Mouse (Mus musculus): ENCODE results near the gene Rasal1. TPM values are rescaled to one million over a fixed set of nuclear protein-coding genes. Genes with fewer than 3 reads are reported as not detected.

Rasal1 gene
- polyA plus RNA-seq, 1 experiment from 2014 or later = 1.9 TPM

DNA sequence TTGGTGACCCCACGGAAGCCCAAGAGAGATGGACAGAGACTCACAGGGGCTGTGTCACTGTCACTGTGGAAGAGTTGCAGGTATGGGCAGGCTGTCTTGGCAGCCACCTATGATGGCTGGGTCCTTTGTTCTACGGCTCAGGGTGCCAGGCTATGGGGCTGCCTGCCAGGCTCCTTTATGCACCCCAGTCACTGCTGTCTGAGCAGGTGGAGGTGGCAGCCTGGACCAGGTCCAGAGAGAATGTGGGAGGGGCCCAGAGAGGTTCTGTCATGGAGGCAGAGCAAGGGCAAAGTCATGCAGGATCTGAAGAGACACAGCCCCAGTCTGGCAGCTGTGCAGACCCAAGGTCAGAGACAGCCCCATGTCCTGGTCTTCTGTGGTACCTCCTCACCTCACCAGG is 54.4 kb downstream of the Rasal1 start:
- no peak for ATAC-seq
- H3K27ac ChIP-seq (ENCODE audit: low read depth, low read length) = no peak overlapping the region
- 75% methylated on average over 2 of the region's 2 CpGs for WGBS
- no peak overlapping the region for H3K9ac ChIP-seq (ENCODE audit: low read depth, low read length)
- H3K27me3 ChIP-seq (replicated peaks; ENCODE audit: control insufficient read depth, insufficient read depth, low read length) = no peaks in the 10 kb centered on the region
- no peak overlapping the region for H3K4me3 ChIP-seq (ENCODE audit: low read length)
- no peaks in the 10 kb centered on the region for H3K36me3 ChIP-seq (ENCODE audit: control insufficient read depth, insufficient read depth, low read length)
- no peaks in the 10 kb centered on the region for H3K9me3 ChIP-seq (ENCODE audit: control insufficient read depth, low read length)
- H3K4me1 ChIP-seq (ENCODE audit: control insufficient read depth, insufficient read depth, low read depth, low read length) = peaks cover 58% of the 10 kb centered on the region
- no peak overlapping the region for H3K4me2 ChIP-seq (ENCODE audit: low read length)

DNA sequence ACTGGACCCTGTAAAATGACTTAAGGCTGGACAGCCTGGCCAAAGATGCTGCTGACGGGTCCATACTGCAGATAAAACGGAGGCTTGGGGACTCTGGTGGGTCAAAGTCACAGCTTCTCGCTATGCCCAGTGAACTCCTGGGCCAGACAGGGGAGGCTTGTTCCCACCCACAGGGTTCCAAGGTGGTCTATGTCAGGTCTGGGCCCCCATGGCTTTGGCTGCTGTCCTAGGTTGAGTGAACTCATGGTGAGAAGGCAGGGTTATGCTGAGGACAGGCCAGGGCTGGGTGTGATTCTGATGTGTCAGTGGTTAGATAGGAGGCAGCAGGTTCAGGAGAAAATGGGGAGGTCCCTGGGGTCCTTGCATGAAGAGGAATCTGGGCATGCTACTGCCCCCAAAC is 55.0 kb downstream of the Rasal1 start:
- Histone ChIP-seq H3K27ac (ENCODE audit: low read depth, low read length) (no peak overlapping the region), H3K9ac (ENCODE audit: low read depth, low read length) (no peak overlapping the region), H3K4me3 (ENCODE audit: low read length) (no peak overlapping the region), H3K9me3 (ENCODE audit: control insufficient read depth, low read length) (no peaks in the 10 kb centered on the region), H3K36me3 (ENCODE audit: control insufficient read depth, insufficient read depth, low read length) (no peaks in the 10 kb centered on the region), H3K4me1 (ENCODE audit: control insufficient read depth, insufficient read depth, low read depth, low read length) (peaks cover 59% of the 10 kb centered on the region), H3K4me2 (ENCODE audit: low read length) (no peak overlapping the region), H3K27me3 (replicated peaks; ENCODE audit: control insufficient read depth, insufficient read depth, low read length) (no peaks in the 10 kb centered on the region)
- 88% methylated on average over 3 of the region's 3 CpGs for WGBS
- no peak for ATAC-seq

DNA sequence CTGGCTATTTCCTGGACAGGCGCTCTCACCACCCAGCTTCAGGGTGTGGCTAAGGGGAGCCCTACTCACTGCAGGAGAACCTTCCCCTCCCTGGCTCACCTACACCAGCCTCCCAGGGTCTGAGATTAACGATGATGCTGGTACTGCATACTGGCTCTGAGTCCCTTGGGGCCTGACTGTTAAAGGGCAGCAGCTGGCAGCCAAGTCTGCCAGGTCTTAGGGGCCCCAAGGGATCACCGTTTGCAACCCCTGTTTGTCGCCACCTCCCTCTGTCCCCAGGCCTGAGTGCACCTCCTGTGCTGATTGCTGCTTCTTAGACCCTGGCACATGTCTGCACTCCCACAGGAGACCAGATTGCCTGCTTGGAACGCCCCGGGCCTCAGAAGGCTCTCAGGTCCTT is 55.8 kb downstream of the Rasal1 start:
- Histone ChIP-seq H3K4me2 (ENCODE audit: low read length) (no peak overlapping the region), H3K27ac (ENCODE audit: low read depth, low read length) (no peak overlapping the region), H3K4me3 (ENCODE audit: low read length) (no peak overlapping the region), H3K36me3 (ENCODE audit: control insufficient read depth, insufficient read depth, low read length) (no peaks in the 10 kb centered on the region), H3K9me3 (ENCODE audit: control insufficient read depth, low read length) (no peaks in the 10 kb centered on the region), H3K4me1 (ENCODE audit: control insufficient read depth, insufficient read depth, low read depth, low read length) (peaks cover 59% of the 10 kb centered on the region), H3K27me3 (replicated peaks; ENCODE audit: control insufficient read depth, insufficient read depth, low read length) (no peaks in the 10 kb centered on the region), H3K9ac (ENCODE audit: low read depth, low read length) (no peak overlapping the region)
- no peak for ATAC-seq
- WGBS = 40% methylated on average over 6 of the region's 6 CpGs

DNA sequence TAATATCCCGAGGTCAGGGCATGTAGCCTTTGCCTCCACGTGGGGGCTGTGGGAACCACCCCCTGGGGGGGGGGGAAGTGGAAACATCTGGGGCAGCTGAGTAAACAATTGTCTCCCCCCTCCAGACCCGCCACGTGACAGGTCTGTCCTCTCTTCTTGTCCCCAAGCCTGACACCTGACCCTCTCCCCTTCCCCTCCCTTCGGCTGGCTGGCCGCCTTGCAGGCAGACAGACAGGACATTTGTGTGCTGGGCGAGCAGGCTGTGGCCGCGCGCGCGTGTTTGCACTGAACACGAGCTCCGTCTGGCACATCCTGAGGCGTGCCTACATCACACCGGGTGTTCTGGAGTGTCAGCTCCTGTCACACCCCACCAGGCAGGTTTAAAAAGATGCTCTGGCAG is 57.9 kb downstream of the Rasal1 start:
- ATAC-seq = no peak

DNA sequence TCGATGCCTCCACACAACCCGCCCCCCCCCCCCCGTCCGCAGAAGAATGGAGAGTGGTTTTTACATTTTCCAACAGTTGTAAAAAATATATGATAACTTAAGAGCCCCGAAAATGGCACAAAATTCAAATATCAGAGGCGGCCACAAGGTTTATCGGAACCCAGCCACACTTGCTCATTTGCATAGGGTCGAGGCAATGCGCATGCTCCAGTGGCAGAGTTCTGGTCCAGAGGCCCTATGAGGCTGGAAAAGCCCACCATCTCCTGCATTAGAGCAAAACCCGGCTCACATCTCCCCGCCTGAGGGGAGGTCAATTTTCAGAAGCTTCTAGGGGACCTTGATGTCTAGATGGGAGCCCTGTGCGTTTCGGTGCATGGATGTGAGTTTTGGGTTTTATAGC is 58.4 kb downstream of the Rasal1 start:
- Histone ChIP-seq H3K27ac (ENCODE audit: low read depth, low read length) (no peak overlapping the region), H3K4me1 (ENCODE audit: control insufficient read depth, insufficient read depth, low read depth, low read length) (peaks cover 54% of the 10 kb centered on the region), H3K36me3 (ENCODE audit: control insufficient read depth, insufficient read depth, low read length) (no peaks in the 10 kb centered on the region), H3K9me3 (ENCODE audit: control insufficient read depth, low read length) (no peaks in the 10 kb centered on the region), H3K9ac (ENCODE audit: low read depth, low read length) (peak overlapping the region; percentile 44; the same call in 1 of the 2 replicates), H3K4me3 (ENCODE audit: low read length) (peak overlapping the region; percentile 28), H3K4me2 (ENCODE audit: low read length) (peak overlapping the region; percentile 56), H3K27me3 (replicated peaks; ENCODE audit: control insufficient read depth, insufficient read depth, low read length) (no peaks in the 10 kb centered on the region)
- WGBS = 27% methylated on average over 13 of the region's 13 CpGs
- ATAC-seq = no peak

More for the DNA sequence above, 57.9 kb downstream of the Rasal1 start:
- Histone ChIP-seq H3K4me2 (ENCODE audit: low read length) (peak overlapping the region; percentile 56), H3K36me3 (ENCODE audit: control insufficient read depth, insufficient read depth, low read length) (no peaks in the 10 kb centered on the region), H3K9me3 (ENCODE audit: control insufficient read depth, low read length) (no peaks in the 10 kb centered on the region), H3K27ac (ENCODE audit: low read depth, low read length) (no peak overlapping the region), H3K27me3 (replicated peaks; ENCODE audit: control insufficient read depth, insufficient read depth, low read length) (no peaks in the 10 kb centered on the region), H3K4me1 (ENCODE audit: control insufficient read depth, insufficient read depth, low read depth, low read length) (peaks cover 51% of the 10 kb centered on the region), H3K4me3 (ENCODE audit: low read length) (peak overlapping the region; percentile 28), H3K9ac (ENCODE audit: low read depth, low read length) (peak overlapping the region; percentile 44; the same call in 1 of the 2 replicates)
- 6% methylated on average over 16 of the region's 16 CpGs for WGBS

DNA sequence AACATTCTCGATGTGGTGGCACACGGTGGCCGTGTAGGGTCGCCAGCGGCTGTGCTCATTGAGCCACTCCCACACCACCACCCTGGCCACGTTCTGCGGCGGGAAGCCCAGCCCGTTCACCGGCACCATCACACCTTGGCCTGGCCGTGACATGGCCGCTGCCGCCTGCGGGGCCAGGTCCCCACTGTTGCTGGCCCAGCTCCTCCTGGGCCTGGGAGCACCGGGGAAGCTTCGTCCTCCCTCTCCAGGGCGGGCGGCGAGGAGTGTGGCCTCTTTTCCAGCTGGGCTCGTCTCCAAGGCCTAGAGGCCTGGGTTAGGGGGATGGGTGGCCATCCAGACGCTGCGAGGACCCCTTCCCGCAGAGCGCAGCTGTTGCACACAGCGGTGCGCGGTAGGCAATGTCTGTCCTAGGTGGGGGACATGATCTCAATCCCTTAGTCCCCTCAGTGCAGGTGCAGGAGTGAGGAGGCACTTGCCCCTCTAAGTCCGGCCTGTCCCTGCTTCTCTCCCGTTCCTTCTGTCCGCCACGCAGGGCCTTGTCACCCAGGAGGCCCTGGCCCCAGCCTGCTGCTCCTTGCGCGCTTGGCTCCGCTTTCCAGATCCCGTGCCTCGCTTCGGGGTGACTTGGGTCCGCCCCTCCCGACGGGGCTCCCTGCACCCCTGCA is 61.7 kb downstream of the Rasal1 start:
- Histone ChIP-seq H3K27me3 (replicated peaks; ENCODE audit: control insufficient read depth, insufficient read depth, low read length) (0 out of 2 replicates have a peak, but pooled peaks cover 2% of the 10 kb centered on the region), H3K4me2 (ENCODE audit: low read length) (peak overlapping the region; percentile 82), H3K4me3 (ENCODE audit: low read length) (peak overlapping the region; percentile 57), H3K27ac (ENCODE audit: low read depth, low read length) (peak overlapping the region; percentile 76), H3K9ac (ENCODE audit: low read depth, low read length) (peak overlapping the region; percentile 92), H3K36me3 (ENCODE audit: control insufficient read depth, insufficient read depth, low read length) (no peaks in the 10 kb centered on the region), H3K4me1 (ENCODE audit: control insufficient read depth, insufficient read depth, low read depth, low read length) (peaks cover 47% of the 10 kb centered on the region), H3K9me3 (ENCODE audit: control insufficient read depth, low read length) (no peaks in the 10 kb centered on the region)
- WGBS = 1% methylated on average over 40 of the region's 40 CpGs
- peak; percentile 48 for ATAC-seq

DNA sequence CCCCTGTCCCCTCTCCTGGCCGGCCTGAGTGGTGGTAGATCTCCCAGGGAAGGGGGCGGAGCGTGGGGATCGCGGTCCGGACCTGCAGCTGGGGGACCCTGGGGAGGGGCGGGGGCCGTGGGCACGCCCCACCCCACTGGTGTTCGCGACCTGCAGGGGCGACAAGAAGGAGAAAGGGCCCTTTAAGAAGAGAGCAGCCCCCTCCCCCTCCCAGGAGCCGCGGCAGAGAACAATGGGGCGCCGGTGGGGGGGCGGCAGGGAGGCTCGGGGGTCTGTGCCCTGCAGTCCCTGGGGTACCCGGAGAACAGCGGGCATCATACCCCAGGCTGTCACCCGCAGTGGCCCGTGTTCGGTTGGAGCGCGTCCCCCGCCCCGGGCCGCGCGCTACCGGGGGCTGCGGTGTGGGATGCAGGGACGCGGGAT is 62.2 kb downstream of the Rasal1 start:
- peak overlapping the region; percentile 57 for H3K4me3 ChIP-seq (ENCODE audit: low read length)
- peak overlapping the region; percentile 82 for H3K4me2 ChIP-seq (ENCODE audit: low read length)
- H3K9ac ChIP-seq (ENCODE audit: low read depth, low read length) = peak overlapping the region; percentile 92
- WGBS = 1% methylated on average over 25 of the region's 34 CpGs
- peak overlapping the region; percentile 76 for H3K27ac ChIP-seq (ENCODE audit: low read depth, low read length)
- peaks cover 46% of the 10 kb centered on the region for H3K4me1 ChIP-seq (ENCODE audit: control insufficient read depth, insufficient read depth, low read depth, low read length)
- peak; percentile 40 for ATAC-seq
- no peaks in the 10 kb centered on the region for H3K36me3 ChIP-seq (ENCODE audit: control insufficient read depth, insufficient read depth, low read length)
- 0 out of 2 replicates have a peak, but pooled peaks cover 2% of the 10 kb centered on the region for H3K27me3 ChIP-seq (replicated peaks; ENCODE audit: control insufficient read depth, insufficient read depth, low read length)
- H3K9me3 ChIP-seq (ENCODE audit: control insufficient read depth, low read length) = no peaks in the 10 kb centered on the region

DNA sequence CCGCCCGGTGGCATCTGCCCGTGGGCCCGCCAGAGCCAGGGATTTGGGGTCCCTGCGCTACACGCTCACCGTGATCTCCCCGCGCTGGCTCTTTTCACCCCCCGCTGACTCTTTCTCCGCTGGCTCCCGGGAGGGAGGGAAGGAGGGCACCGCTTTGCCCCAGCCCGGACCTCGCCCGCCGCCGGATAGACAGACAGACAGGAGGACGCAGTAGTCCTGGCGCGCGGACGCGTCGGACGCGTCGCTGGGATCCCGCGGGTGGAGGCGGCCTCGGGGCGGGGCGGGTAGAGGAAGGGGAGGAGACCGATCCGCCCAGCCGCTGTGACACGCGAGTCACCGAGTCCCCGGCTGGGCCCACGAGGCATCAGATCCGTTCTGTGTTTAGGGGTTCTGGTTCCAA is 62.8 kb downstream of the Rasal1 start:
- Histone ChIP-seq H3K27me3 (replicated peaks; ENCODE audit: control insufficient read depth, insufficient read depth, low read length) (0 out of 2 replicates have a peak, but pooled peaks cover 2% of the 10 kb centered on the region), H3K4me2 (ENCODE audit: low read length) (peak overlapping the region; percentile 82), H3K27ac (ENCODE audit: low read depth, low read length) (peak overlapping the region; percentile 76), H3K9me3 (ENCODE audit: control insufficient read depth, low read length) (no peaks in the 10 kb centered on the region), H3K4me1 (ENCODE audit: control insufficient read depth, insufficient read depth, low read depth, low read length) (peaks cover 40% of the 10 kb centered on the region), H3K36me3 (ENCODE audit: control insufficient read depth, insufficient read depth, low read length) (no peaks in the 10 kb centered on the region), H3K9ac (ENCODE audit: low read depth, low read length) (peak overlapping the region; percentile 92), H3K4me3 (ENCODE audit: low read length) (peak overlapping the region; percentile 57)
- WGBS = 1% methylated on average over 43 of the region's 43 CpGs
- ATAC-seq = peak; percentile 49

DNA sequence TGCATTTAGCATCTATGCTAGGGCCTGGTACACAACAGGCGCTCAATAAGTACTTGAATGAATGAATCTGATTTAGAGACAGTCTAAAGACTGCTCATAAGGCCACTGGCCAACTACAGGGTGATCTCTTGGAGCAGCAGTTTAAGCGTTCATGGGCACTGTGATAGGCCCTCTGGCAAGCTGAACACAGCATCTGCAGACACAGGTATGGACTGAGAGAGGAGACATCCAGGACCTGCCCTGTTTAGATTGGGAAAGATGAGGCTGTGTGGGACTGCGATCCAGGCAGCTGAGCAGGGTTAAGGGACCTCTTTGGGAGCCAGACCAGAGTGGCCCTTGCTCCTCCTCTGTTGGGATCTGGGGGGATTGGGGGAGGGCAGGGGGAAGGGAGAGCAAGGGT is 63.2 kb downstream of the Rasal1 start, which contains the start of gene Dtx1:
Dtx1 (minus strand) TSS at position 101 of the 400 bp plus-strand sequence.
- H3K4me1 ChIP-seq (ENCODE audit: control insufficient read depth, insufficient read depth, low read depth, low read length) = peaks cover 36% of the 10 kb centered on the region

More for the DNA sequence above, 63.2 kb downstream of the Rasal1 start, which contains the start of gene Dtx1:
- peak within 1 kb of the TSS; percentile 82 for H3K4me2 ChIP-seq (ENCODE audit: low read length)
- no peaks in the 10 kb centered on the region for H3K36me3 ChIP-seq (ENCODE audit: control insufficient read depth, insufficient read depth, low read length)
- WGBS = 46% methylated on average over 3 of the region's 3 CpGs
- H3K9me3 ChIP-seq (ENCODE audit: control insufficient read depth, low read length) = no peaks in the 10 kb centered on the region
- peak within 1 kb of the TSS; percentile 57 for H3K4me3 ChIP-seq (ENCODE audit: low read length)
- peak within 1 kb of the TSS; percentile 76 for H3K27ac ChIP-seq (ENCODE audit: low read depth, low read length)
- ATAC-seq = peak; percentile 16
- 0 out of 2 replicates have a peak, but pooled peaks cover 2% of the 10 kb centered on the region for H3K27me3 ChIP-seq (replicated peaks; ENCODE audit: control insufficient read depth, insufficient read depth, low read length)
- peak within 1 kb of the TSS; percentile 92 for H3K9ac ChIP-seq (ENCODE audit: low read depth, low read length)

Data from hindbrain, embryonic 16.5 days (tissue).